Mouse (Mus musculus) spleen, postnatal 14 days (tissue): ENCODE data around the gene Apeh.
A peak's percentile ranks its signal among the peaks of the same experiment; 100 is the strongest.

Experiments used
- DNase-seq, 2 experiments: peaks; one replicate each; pipeline ENCODE4 v3.0.0; 2021 to 2022; ENCODE audit warnings: low spot score in 2 of 2

Apeh gene

DNA sequence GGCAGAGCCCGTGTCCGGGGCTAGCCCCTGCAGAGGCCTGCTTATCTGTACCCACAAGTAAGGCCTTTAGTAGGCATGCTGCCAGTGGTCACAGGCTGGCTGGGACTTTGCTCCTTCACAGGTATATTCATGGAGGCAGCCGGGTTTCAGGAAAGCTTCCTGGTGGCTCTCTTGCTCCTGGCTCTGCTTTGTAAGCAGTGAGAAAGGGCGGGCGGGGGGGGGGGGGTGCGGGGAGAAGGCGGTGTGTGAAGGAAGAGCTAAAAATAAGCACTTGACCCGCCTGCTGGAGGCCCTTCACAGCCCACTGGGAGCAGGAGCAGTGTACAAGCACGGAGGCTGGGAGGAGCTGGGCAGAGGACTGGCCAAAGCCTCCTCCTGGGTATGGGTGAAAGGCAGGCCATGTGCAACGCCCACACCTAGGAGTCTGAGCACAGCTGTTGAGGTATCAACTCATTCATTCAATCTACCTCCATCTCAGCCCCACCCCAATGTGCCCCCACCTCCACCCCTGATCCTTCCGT, 25.5 kb upstream of the Apeh start:
- DNase-seq: no peak

DNA sequence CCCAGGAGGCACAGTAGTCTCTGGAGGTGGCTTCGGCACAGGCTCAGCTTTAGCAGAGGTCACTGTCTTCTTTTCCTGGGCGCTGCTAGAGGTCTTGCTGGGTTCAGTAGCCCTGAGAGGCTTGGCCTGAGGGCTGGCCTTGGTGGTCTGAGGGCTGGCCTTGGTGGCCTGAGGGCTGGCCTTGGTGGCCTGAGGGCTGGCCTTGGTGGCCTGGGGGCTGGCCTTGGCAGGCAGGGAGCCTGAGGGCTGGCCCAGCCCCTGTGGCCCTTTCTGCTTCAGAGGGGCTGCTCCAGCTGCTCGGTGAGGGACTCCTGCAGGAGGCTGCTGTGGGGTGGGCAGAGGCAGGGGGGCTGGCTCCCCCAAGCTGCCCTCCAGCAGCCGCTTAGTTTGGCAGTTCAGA, 22.7 kb upstream of the Apeh start:
- no peak for DNase-seq

DNA sequence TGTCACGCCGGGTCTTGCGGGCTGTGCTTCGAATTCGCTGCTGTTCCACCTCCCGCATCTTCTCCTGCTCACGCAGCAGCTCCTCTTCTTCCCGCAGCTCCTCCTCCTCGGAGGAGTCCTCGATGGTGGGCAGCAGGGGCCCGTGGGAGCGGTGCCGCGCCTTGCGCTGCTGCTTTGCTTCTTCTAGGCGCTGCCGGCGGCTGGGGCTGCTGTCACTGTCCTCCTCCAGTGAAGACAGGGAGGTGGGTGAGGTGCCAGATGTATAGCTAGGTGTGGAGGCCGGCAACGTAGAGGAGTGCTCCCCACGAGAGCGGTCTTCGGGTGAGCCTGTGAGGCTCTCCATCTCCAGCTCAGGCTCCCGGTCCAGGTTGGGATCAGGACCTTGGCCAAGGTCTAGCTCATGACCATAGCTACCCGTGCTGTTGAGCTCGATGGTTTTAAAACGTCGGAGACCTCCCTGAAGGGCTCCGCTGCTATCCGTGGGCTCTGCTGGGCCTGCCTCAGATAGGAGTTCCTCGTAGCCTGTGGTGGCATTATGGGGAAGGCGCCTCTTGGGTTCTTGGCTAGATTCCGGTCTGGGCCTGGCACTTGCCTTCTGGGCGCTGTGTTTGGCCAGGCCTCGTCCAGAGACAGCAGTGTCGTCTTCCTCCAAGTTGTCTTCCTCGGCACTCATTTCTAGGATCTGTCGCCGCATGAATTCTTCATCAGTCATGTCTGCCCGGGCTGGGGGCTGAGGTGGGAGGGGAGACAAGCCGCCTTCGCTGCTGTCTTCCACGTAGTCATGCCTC, 21.1 kb upstream of the Apeh start:
- no peak for DNase-seq

DNA sequence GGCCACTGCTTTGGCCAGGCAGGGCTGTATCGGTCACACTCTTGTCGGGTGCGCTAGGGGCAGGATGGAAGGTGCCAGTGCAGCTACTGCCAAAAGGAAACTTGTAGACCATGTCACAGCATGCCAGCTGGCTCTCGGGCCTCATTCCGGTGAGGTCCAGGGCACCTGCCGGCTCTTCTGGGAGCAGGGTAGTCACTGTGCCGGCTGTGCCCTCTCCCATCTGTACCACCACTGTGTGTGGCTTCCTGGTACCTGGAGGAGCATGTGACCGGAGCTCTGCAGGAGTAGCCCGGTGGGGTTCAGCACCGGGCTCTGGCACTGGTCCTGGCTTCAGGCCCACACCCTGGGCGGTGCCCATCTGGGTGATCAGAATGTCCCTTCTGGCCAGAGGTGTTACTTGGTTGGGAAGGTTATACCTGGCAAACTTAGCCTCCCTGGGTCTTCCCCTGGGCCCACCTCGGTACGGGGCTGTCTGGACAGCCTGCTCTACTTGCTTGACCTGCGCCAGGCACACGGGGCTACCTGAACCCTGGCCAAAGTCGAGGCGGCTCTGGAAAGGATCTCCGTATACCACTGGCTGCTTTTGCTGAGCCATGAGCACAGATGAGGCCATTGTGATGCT, 18.4 kb upstream of the Apeh start:
- no peak for DNase-seq

DNA sequence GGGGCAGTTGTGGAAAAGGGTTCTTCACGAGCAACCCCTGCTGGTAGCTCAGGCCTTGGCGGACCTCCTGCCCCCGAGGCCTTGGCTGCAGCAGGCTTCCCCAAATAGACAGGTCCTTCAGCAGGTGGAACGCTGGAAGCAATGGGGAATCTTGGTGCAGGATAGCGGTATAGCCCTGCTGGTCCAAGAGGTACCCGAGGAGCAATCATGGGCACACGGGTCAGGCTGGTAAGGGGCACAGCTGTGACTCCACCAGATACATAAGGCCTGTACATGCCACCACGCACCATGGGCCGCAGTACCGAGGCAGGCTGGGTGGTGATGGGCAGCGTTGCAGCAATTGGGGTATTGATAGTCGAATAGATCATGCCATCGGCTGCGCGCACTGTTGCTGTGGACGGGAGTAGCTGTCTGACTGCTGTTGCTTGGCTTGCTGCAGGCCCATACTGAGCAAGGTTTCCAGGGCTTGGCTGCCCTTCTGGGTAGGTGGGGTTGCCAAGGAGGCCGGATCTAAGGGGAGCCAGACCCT, 17.3 kb upstream of the Apeh start:
- DNase-seq: no peak

DNA sequence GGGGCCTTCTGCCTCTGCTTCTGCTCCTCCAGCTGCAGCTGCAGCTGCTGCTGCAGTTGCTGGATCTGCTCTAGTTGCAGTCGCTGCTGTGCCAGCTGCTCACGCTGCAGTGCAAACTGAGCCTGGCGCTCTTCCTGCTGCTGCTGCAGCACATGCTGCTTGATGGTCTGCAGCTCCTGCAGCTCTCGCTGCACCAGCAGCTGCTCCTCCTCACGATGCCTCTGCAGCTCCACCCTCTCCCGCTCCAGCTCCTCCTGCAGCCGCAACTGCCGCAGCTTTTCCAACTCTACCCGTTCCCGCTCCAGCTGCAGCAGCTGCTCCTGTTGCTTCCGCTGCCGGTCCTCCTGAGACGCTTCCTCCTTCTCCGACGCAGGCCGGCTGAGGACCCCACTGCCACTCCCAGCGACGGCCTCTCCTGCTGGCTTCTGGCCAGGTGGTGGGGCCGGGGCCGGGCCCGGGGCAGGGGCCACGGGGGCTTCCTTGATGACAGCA, 16.7 kb upstream of the Apeh start:
- DNase-seq: no peak

DNA sequence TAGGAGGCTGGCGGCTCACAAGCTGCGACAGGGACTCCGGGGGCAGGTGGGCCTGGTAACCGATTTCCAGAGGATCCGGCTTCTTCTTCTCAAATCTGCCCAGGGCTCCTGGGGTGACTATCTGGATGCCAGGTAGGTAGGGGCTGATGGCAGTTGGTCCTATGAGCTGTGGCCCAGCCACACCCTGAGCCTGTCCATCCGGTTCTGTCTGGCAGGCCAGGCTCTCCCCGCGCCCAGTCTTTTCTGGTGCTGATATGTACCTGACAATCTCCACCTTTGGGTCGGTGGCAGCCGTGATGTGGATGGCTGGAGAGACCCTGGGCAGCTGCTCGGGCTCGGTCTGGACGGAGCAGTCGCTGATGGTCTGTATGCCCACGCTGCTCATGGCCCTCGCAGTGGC, 15.8 kb upstream of the Apeh start:
- no peak for DNase-seq

DNA sequence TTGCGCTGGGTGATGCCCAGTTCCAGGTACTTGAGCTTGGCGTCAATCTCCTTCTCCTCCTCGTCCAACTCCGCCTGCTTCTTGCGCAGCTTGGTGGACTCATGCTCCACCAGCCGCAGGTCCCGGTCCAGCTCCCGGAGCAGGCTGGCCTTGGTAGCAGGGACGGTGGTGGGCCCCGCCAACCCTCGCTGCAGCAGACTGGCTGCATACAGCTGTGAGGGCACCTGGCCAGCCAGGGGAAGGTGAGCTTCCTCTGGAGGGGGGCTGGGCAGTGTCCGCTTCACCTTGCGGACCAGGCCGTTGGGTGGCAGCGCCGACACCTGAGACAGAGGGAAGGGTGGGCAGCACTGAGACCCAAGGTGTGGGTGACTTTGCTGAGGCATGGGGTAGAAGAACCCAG, 13.5 kb upstream of the Apeh start:
- no peak for DNase-seq

DNA sequence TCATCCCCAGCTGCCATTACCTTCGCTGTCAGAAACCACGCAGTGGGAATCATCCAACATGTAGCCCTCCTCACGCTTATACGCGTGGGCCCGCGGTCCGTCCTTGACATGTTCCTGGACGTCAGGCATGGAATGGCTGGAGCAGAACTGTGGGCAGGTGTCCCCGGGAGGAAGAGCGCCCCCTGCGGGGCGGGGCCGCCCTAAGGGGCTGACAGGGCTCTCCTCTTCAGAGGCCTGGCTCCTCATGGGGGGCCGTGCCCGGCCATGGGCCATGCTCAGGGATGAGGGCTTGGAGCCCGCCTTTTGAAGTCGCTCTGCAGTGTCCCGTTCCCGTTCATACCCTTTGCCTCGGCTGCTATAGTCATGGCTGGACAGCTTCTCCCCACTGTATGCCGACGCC, 11.7 kb upstream of the Apeh start:
- no peak for DNase-seq

DNA sequence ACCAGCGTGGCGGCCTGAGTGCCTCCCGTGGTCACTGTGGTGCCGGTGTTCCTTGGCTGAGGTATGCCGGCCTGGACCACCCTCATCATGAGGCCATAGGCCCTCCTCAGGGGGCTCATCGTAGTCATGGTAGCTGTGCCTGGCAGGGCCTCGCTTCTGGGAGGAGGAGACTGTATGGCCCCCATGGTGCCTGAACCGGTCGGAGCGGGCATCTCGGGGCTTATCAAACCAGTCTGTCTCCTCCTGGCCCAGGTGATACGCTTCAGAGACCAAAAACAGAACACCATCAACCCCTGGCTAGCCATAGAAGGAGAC, 11.1 kb upstream of the Apeh start:
- DNase-seq: no peak

DNA sequence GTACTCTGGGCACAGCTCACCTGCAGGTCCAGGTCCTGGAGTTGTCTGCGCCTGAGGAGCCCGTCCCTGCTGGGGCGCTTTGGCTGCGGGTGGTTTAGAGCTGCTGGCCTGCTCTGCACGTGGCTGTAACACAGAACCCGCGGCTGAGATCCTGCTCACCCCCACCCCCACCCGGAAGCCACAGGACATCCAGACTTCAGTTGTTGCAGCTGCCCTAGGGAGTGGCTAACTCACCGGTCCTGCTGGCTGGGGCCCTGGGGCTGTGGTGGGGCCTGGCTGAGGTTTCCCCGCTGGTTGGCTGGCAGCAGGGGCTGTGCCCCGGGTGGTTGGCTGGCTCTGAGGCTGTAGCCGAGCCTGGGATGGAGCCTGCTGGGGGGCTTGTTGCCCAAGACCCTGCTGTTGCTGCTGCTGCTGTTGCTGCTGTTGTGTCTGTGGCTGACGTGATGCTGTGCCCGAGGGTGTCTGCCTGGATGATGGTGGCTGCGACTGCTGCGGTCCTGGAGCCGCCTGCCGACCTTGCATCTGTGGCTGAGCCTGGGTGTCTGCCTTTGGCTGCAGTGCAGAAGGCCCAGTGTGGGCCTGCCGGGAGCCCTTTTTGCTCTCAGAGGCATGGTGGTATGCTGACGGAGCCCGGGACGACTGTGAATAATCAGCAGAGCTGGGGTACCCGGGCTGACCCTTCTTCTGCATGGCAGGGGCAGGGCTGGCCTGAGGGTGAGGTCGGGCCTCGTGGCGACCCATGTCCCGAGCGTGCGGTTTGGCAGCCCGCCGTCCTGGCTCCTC, 10.6 kb upstream of the Apeh start:
- DNase-seq: no peak

DNA sequence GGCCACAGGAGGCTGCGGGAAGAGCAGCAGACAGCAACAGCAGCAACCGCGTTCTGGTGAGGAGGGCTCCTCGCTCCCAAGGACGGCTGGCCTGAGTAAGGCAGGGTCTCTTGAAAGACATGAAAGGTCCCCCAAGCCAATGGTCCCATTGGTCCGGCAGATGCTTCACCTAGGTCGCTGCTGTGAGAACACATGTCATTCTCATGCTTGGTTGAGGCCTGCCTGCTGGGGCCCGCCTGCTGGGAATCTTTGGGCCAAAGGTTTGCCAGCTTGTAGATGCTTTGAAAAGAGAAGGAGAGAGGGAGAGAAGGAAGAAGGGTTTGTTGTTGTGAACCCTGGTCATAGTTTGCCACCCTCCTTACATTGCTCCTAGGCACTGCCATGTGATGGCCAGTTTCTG, 5.2 kb upstream of the Apeh start:
- DNase-seq: no peak

DNA sequence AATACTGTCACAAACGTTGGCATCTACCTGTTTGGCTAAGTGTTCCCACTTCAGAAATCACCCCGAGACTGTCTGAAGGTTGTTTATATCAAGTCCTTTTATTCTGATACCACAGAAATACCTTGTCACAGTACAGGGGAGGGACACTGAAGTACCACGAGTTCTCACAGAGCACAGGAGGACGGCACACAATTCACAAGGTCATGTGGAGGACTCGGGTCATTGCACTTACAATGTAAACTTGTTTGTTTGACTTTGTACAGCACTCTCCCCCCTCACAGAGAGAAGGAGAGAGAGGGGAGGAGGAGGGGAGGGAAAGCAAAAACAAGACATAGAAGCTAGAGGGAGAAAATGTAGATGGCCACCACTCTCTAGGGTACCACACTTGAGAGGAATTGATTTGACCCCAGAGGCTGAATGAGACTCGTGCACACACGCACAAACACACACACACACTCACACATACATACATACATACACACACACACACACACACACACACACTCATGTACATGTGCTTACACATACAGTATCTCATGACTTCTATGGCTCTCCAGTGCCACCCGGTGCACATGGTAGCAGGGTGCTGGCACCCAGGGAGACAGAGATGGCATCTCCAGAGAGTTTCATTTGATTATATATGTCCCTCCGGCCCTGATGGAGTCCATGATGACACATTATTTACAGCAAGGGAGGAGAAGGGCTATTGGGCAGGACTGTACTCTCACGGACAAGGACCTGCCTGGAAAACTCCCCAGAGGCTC, 1.7 kb upstream of the Apeh start:
- no peak for DNase-seq

DNA sequence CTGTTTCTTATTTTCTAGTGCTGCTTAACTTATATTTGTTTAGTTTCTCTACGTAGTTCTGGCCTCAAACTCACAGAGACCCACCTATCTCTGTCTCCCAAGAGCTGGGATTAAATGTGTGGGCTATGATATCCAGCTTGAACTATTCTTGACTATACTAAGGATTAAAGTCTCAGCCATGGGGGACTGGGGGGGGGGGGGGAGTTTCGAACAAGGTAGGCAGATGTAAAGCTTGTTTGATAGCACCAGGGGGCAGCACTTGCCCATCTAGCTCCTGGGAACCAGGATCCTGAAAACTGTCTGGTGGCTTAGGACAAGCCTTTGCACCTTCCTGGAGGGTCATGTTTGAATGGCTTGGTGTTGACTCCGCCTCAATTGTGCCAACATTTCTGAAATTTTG, 1.1 kb upstream of the Apeh start:
- peak; percentile 47 to 71 for DNase-seq

DNA sequence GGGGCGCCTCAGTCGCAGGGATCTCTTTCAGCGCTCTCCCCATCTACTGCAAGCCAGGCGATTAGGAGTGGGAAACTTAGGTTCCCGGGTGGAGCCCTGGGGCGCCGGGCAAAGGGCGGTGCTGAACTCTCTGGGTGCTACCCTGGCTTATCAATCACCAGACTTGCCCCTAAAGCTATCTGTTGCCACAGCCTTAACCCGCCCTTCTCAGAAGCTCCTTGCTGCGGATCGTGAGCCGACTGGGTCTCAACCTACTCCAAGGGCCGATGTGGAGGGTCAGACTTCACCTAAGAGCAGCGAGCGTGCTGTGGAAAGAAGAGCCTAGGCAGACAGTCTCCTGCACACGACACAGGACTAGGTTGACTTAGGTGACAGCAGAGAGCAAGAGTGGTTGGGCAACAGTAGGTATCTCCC, 599 bp upstream of the Apeh start:
- peak; percentile 72 to 78 for DNase-seq

DNA sequence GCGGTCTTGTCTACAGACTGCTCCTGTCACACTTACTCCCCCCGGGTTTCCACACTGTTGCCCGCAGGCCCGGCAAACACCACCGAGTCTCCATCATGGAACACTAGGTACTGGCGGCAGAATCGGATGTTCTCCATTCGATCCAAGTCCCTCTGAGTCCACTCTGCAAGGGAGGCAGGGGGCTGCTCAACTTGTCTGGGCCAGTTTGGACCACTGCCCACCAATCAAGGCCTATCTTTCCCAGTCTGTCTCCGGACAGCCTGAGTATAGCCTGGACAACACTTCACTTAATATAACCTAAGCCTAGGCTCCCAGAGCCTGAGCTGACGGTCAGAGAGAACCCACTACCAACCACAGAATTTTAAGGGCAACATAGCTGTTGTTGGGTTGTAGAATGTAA, 820 bp downstream of the Apeh start:
- no peak for DNase-seq

DNA sequence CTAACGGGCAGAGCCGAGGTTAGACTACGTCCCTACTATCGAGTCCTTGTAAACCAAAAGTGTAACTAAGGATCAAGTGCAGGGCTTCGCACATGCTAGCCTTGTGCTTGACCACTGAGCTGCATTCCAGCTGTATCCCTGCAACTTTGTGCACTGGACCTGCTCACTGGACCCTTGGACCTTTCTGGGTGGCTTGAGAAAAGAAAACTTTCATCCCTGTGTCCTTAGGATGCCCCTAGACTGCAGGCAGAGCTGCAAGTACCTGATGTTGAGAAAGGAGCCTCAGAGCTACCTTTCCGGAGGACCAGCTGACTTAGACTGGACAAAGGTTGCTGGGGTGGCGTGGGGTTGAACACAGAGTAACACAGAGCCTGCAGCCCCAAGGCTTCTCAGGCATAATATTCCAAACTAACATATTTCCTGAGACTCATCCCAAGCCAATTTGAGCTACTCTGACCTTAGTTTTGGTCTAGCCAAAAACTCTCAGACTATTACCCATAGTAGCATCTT, 3.7 kb downstream of the Apeh start:
- DNase-seq: no peak

DNA sequence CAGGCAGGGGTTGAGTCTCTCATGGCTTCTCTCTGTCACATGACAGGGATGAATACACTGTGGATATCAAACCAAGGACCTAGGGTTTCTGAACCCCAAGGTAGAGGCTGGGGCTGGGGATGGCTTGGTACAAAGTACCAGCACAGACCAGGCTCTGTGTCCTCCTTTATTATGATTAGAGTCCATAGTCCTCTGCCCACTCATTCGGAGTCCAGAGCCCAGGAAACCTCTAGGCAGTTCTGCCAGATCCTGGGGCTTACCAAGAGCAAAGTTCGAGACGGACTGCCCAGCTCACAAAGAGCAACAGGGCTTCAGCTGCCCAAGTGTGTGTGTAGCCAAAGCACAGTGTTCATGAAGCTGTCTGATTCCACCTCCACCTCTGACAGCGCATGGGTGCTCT, 9.1 kb downstream of the Apeh start:
- DNase-seq: no peak

DNA sequence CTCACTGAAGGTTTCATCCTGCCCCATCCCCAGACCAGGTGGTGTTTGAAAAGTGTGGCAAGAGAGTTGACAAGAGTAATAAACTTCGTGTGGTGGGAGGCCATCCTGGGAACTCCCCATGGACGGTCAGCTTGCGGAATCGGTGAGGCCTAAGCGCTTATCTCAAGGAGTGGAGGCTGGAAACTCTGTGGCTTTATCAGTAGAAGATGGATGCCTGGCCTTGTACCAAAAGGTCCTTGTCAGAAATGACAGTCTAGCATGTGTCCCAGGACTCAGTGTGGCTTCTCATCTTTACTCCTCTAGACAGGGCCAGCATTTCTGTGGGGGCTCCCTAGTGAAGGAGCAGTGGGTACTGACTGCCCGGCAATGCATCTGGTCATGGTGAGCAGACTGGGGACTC, 10.8 kb downstream of the Apeh start:
- no peak for DNase-seq

DNA sequence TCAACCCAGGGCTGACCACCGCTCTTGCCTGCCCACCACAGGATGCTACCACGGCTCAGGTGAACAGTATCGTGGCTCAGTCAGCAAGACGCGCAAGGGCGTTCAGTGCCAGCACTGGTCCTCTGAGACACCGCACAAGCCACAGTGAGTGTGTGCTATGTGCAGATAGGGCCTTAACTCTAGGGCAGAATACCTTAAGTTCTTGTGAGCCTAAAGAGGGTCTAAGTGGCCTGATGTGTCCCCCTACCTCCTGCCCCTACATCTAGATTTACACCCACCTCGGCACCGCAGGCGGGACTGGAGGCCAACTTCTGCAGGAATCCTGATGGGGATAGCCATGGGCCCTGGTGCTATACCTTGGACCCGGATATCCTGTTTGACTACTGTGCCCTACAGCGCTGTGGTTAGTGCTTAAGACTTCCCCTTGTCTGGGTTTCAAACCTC, 11.4 kb downstream of the Apeh start, which contains the start of gene Rnf123:
Rnf123 (minus strand) TSS at position 359 of the 444 bp plus-strand sequence.
- no peak for DNase-seq

DNA sequence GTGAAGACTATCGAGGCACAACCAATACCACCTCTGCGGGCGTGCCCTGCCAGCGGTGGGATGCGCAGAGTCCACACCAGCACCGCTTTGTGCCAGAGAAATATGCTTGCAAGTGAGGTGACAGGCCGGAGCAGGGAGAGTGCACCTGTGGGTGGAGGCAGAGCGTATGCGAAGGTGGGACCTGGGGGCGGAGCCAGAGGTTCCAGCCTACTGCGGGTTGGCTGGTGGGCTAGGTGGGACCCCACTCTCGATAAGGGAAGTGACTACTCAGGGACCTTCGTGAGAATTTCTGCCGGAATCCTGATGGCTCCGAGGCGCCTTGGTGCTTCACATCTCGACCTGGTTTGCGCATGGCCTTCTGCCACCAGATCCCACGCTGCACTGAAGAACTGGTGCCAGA, 11.9 kb downstream of the Apeh start:
- DNase-seq: no peak
